ENCODE assay signal across 7 mouse cellular contexts in genomic region chr10:59969821-59970449, GRCm38 (mm10). TPM values are rescaled to one million over a fixed set of nuclear protein-coding genes. Genes with fewer than 3 reads are reported as not detected.
DNase-seq lines count a peak whose midpoint lies in the region; ATAC-seq lines count a peak whose summit lies in the region.

No protein-coding gene starts in this region.

- ATAC-seq in hindbrain, embryonic 13.5 days (ENCODE audit: low FRiP score): peak; percentile 67

- no peaks in the 10 kb centered on the region for H3K9me3 ChIP-seq in hindbrain, embryonic 13.5 days

- H3K79me2 ChIP-seq in macrophage (ENCODE audit: inconsistent target): no peaks in the 10 kb centered on the region

- 0% methylated on average over 25 of the region's 25 CpGs for WGBS in hindbrain, embryonic 13.5 days
- WGBS in macrophage (ENCODE audit: missing documents): 3% methylated on average over 25 of the region's 25 CpGs

- no peaks in the 10 kb centered on the region for H3K27me3 ChIP-seq in hindbrain, embryonic 13.5 days

- peak overlapping the region; percentile 68 for H3K4me2 ChIP-seq in hindbrain, embryonic 13.5 days

- H3K9ac ChIP-seq in hindbrain, embryonic 13.5 days: peak overlapping the region; percentile 85

- H3K27ac ChIP-seq in hindbrain, embryonic 13.5 days: peak overlapping the region; percentile 95
- no peak overlapping the region for H3K27ac ChIP-seq in macrophage

- intact Hi-C loops in left cerebral cortex, postnatal 10 days (cut with DNase I): no loop called here

- peaks cover 52% of the 10 kb centered on the region for H3K4me1 ChIP-seq in hindbrain, embryonic 13.5 days (replicated peaks)

- peak overlapping the region; percentile 51 for H3K4me3 ChIP-seq in hindbrain, embryonic 13.5 days
- H3K4me3 ChIP-seq in macrophage (ENCODE audit: inconsistent target): peak overlapping the region; percentile 40

- no peaks in the 10 kb centered on the region for H3K36me3 ChIP-seq in hindbrain, embryonic 13.5 days
- H3K36me3 ChIP-seq in macrophage (ENCODE audit: inconsistent target): no peaks in the 10 kb centered on the region

- DNase-seq in adrenal gland, adult 18-20 months (ENCODE audit: low spot score in 2 of 2): peak; percentile 63 to 67
- peak; percentile 88 for DNase-seq in cerebellum, adult 9-11 months
- DNase-seq in frontal cortex, postnatal 10 days (ENCODE audit: low spot score in 2 of 2): peak; percentile 64 to 69
- peak; percentile 66 to 76 for DNase-seq in left cerebral cortex, postnatal 10 days (ENCODE audit: extremely low spot score in 1 of 2, low spot score in 2 of 2)
- DNase-seq in right cerebral cortex, postnatal 25 days: peak; percentile 65

RNA-seq across cellular contexts. Expression of gene Ddit4, which starts 18.3 kb away (rescaled TPM):
- total RNA-seq in adrenal gland, adult 18-20 months (2021): 10 to 100 TPM; 29.5 to 69.3 TPM
- 64.8 and 69.6 TPM in 2 replicates for polyA plus RNA-seq in hindbrain, embryonic 13.5 days (2015; fragmentation: Nextera tagmentation; extraction: Ambion mirVana)
- 10 to 100 TPM; 52.2 to 67.8 TPM for total RNA-seq in left cerebral cortex, postnatal 10 days (2021)
- total RNA-seq in macrophage (2018; cell fraction: chromatin; rRNA removed): 1 to 10 TPM in 18 of 26 experiments, under 1 TPM in 5, not detected in 3; 0.55 to 7.6 (median 2.5) TPM
- total RNA-seq in macrophage (2018; cell fraction: cytosol; rRNA removed): 1 to 10 TPM in 22 of 26 experiments, under 1 TPM in 4; 0.42 to 9.0 (median 3.0) TPM
- 10 to 100 TPM in 1 of 26 experiments, 1 to 10 TPM in 23, under 1 TPM in 2; 0.77 to 10.4 (median 3.8) TPM for total RNA-seq in macrophage (2018; cell fraction: nucleus; rRNA removed)
- polyA plus RNA-seq in macrophage (2018): 2.2 to 4.5 TPM (median 4.1 TPM) in 3 replicates

RNA-seq across cellular contexts. Expression of gene Ascc1, which starts 32.7 kb away (rescaled TPM):
- total RNA-seq in adrenal gland, adult 18-20 months (2021): 10 to 100 TPM; 26.1 to 33.7 TPM
- polyA plus RNA-seq in hindbrain, embryonic 13.5 days (2015; fragmentation: Nextera tagmentation; extraction: Ambion mirVana): 47.1 and 47.5 TPM in 2 replicates
- 10 to 100 TPM; 18.4 to 22.2 TPM for total RNA-seq in left cerebral cortex, postnatal 10 days (2021)
- total RNA-seq in macrophage (2018; cell fraction: chromatin; rRNA removed): 10 to 100 TPM in 17 of 26 experiments, 1 to 10 TPM in 9; 2.1 to 19.5 (median 13.4) TPM
- total RNA-seq in macrophage (2018; cell fraction: cytosol; rRNA removed): 10 to 100 TPM; 13.3 to 20.7 (median 15.9) TPM
- total RNA-seq in macrophage (2018; cell fraction: nucleus; rRNA removed): 10 to 100 TPM in 6 of 26 experiments, 1 to 10 TPM in 20; 3.5 to 14.3 (median 8.5) TPM
- 14.4 to 20.2 TPM (median 19.0 TPM) in 3 replicates for polyA plus RNA-seq in macrophage (2018)

RNA-seq across cellular contexts. Expression of gene Anapc16, which starts 33.0 kb away (rescaled TPM):
- total RNA-seq in adrenal gland, adult 18-20 months (2021): 10 to 100 TPM; 54.7 to 85.8 TPM
- polyA plus RNA-seq in hindbrain, embryonic 13.5 days (2015; fragmentation: Nextera tagmentation; extraction: Ambion mirVana): 127 and 134 TPM in 2 replicates
- 10 to 100 TPM; 61.8 to 68.6 TPM for total RNA-seq in left cerebral cortex, postnatal 10 days (2021)
- 10 to 100 TPM in 24 of 26 experiments, 1 to 10 TPM in 2; 5.2 to 61.8 (median 23.2) TPM for total RNA-seq in macrophage (2018; cell fraction: chromatin; rRNA removed)
- 10 to 100 TPM; 25.3 to 57.2 (median 43.1) TPM for total RNA-seq in macrophage (2018; cell fraction: cytosol; rRNA removed)
- 10 to 100 TPM in 25 of 26 experiments, 1 to 10 TPM in 1; 8.3 to 47.4 (median 24.8) TPM for total RNA-seq in macrophage (2018; cell fraction: nucleus; rRNA removed)
- 30.3 to 42.1 TPM (median 35.4 TPM) in 3 replicates for polyA plus RNA-seq in macrophage (2018)
